Mouse (Mus musculus) brain, adult 2 months (tissue): Measurements from ENCODE around the gene Por.

Experiments used
- DNase-seq: peaks from one replicate; pipeline ENCODE4 v3.0.0; 2011; ENCODE audit warnings: low read depth, low spot score

Por gene

GRCm38 (mm10) chr5:135772519-135772918 lies 102.7 kb downstream of the Por start:
- no peak for DNase-seq

- DNase-seq = no peak
These were observed 106.7 kb downstream of the Por start for GRCm38 (mm10) chr5:135776546-135776945.

GRCm38 (mm10) chr5:135777796-135778470 lies 108.1 kb downstream of the Por start, which contains the start of gene Styxl1:
Gene Styxl1, minus strand, starts transcription at chr5:135778385.
- DNase-seq = peak; percentile 57

- DNase-seq = peak; percentile 100
These were observed 108.9 kb downstream of the Por start, which contains the start of gene Mdh2 for GRCm38 (mm10) chr5:135778471-135779445. Gene Mdh2, plus strand, starts transcription at chr5:135778480.

- DNase-seq = no peak
These were observed 110.5 kb downstream of the Por start for GRCm38 (mm10) chr5:135780331-135780730.

- DNase-seq = no peak
These were observed 113.1 kb downstream of the Por start for GRCm38 (mm10) chr5:135782901-135783300.
